Mouse (Mus musculus): Measurements from ENCODE around the gene Prss57.

DNA sequence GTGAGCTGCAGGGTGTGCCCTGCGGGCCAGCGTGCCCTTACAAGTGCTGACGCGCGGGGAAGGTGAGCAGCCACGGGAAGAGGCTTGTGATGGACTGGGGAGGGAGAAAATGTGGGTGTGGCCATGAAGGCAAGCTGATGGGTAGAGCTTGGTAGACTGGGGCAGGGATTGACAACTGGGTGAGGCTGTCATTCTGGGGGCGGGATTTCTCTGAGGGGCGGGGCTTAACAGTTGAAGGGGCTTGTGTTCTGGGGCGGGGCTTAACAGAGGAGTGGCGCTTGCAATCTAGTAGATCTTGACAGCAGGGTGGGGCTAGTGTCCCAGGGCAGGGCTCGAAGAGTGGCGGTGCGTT is 10.1 kb downstream of the Prss57 start:
- TF ChIP-seq CTCF (IDR thresholded peaks at IDR 0.05; ENCODE audit: low read depth, low read length): no peak
- TF ChIP-seq GATA1 (IDR thresholded peaks at IDR 0.05; ENCODE audit: borderline replicate concordance, low read length): no peak

All from G1E (cell line).